Mouse (Mus musculus): Measurements from ENCODE around the gene Cep131.

DNA sequence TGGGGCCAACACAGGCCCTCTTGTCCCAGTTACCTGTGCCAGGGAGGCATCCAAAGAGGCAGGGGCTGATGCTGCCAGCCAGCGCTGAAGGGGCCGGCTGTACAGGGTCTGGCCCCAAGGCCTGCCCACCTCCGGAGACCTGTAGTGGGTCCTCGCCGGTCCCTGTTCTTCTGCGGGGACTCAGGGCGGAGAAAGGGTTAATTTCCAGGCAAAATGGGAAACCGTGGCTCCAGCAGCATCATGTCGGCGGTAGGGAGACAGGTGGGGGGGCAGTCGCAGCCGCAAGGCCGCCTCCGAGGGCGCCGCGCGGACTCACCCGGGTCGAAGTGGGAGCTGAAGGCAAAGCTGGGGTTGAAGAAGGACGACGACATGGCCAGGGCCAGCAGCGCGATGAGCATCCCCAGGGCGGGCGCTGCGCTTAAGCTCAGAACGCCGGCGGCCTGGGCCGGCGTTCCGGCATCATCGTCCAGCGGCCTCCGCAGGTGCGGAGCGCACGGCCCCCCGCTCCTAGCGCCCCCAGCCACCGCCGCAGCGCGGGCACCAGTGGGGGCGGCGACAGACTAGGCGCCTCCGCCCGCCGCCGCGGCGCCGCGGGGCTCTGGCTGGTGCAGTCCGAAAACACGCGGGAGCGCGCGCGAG is 40.0 kb downstream of the Cep131 start, which contains the start of gene Aatk:
- TF ChIP-seq CTCF (IDR thresholded peaks at IDR 0.05; ENCODE audit: low read depth) (no peak), EP300 (IDR thresholded peaks at IDR 0.05; ENCODE audit: low read depth) (no peak)

All from liver, postnatal 0 days (tissue).